Mouse (Mus musculus): ENCODE data around the gene Cpne5. TPM values are rescaled to one million over a fixed set of nuclear protein-coding genes. Genes with fewer than 3 reads are reported as not detected.

Gene Cpne5
- total RNA-seq, 2 experiments from 2014 or later: 34.0 to 36.3 TPM

GRCm38 (mm10) chr17:29168438-29168837, 69.5 kb downstream of the Cpne5 start:
- Histone ChIP-seq H3K4me3 (no peak overlapping the region), H3K27ac (no peak overlapping the region)
- TF ChIP-seq CTCF (conservative IDR thresholded peaks at IDR 0.05): no peak
- DNase-seq (ENCODE audit: low spot score in 2 of 2): no peak

- TF ChIP-seq CTCF (conservative IDR thresholded peaks at IDR 0.05): no peak
- DNase-seq (ENCODE audit: low spot score in 2 of 2): no peak
- Histone ChIP-seq H3K27ac (no peak overlapping the region), H3K4me3 (no peak overlapping the region)
Observed at GRCm38 (mm10) chr17:29167371-29167770, 70.6 kb downstream of the Cpne5 start.

GRCm38 (mm10) chr17:29165967-29166578, 71.9 kb downstream of the Cpne5 start:
- H3K27ac ChIP-seq: no peak overlapping the region
- no peak overlapping the region for H3K4me3 ChIP-seq
- DNase-seq (ENCODE audit: low spot score in 2 of 2): no peak
- TF ChIP-seq CTCF (conservative IDR thresholded peaks at IDR 0.05): no peak

DNA sequence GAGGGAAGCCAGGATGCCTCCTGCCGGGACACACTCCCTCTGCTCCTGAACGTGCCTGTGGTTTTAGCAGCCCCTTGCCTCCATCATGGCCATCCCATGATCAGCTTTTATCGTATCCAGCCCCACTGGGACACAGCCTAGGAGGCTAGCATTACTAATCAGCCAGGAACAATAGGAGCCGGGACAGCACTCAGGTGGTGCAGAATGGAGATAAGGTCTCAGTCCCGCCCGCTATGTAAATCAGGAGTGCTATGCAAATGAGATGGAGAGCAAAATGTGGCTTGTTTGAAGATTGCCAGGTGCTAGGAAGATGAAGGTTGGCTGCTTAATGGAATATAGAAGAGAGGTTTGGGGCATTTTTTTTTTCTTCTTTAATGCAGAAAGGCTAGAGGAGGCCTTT, 72.5 kb downstream of the Cpne5 start:
- DNase-seq (ENCODE audit: low spot score in 2 of 2): no peak
- H3K4me3 ChIP-seq: no peak overlapping the region
- no peak overlapping the region for H3K27ac ChIP-seq
- TF ChIP-seq CTCF (conservative IDR thresholded peaks at IDR 0.05): no peak

DNA sequence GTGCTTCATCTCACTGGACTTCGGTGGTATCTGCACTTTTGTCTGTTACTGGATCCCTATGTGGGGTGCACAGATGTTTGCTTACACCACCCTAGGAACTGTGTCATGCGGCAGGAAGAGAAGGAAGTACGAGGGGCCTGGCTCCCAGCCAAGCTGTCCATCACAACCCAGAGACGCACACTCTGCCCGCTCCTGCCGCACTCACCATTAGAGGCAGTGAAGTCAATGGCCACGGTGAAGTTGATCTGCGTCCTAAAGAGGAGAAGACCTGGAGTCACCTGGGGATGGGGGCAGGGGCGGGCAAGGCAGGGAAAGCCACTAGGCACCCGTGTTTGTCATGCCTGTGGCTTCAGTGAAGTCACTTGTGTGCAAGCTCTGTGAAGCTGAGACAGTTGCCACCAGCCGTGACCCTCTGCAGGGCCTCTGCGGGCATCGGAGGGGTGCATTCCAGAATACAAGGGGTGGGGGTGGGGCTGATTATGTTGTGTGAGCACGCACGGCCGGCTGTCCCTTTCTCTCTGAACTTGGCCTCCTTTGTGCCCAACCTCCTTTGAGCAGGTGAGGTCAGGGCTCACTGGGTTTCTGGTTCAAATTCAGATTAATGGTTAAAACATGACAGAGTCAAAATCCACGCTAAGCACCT, 73.4 kb downstream of the Cpne5 start:
- no peak overlapping the region for H3K4me3 ChIP-seq

GRCm38 (mm10) chr17:29162334-29162733, 75.6 kb downstream of the Cpne5 start:
- Histone ChIP-seq H3K27ac (no peak overlapping the region), H3K4me3 (no peak overlapping the region)
- no peak for DNase-seq (ENCODE audit: low spot score in 2 of 2)
- no peak for TF ChIP-seq CTCF (conservative IDR thresholded peaks at IDR 0.05)

More for the DNA sequence above, 73.4 kb downstream of the Cpne5 start:
- TF ChIP-seq CTCF (conservative IDR thresholded peaks at IDR 0.05): no peak
- DNase-seq (ENCODE audit: low spot score in 2 of 2): no peak
- no peak overlapping the region for H3K27ac ChIP-seq

DNA sequence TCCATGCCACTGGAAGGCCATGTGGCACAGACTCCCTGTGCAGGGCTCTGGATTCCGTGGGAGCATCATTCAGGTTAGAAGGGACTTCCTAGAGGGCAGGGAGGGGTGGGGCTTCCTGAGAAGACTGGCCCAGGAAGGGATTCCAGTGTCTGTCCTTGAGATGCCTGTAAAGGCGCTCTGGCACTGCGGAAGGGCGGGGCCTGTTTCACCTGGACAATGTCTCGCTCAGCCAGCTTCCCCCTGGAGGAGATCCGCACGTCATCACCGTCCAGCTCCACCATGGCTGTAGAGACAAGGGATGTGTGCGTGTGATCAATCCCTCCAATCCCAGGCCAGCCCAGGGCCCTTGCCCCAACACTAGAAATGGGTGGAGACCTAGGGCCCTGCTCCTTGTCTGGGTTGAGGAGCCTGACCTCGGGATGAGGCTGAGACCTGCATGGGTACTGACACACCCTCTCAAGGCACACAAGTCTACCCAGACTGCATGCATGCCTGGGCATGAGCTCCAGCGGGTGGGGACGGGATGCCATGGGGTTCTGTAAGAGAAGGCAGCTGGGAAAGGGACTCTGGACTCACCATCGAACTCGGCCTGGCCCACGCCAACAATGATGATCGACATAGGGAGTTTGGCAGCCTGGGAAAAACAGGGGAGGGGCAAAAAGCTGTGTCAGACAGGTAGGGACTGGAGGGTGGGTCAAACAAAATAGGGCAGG, 78.1 kb downstream of the Cpne5 start:
- TF ChIP-seq CTCF (conservative IDR thresholded peaks at IDR 0.05): no peak
- H3K4me3 ChIP-seq: no peak overlapping the region
- H3K27ac ChIP-seq: no peak overlapping the region
- no peak for DNase-seq (ENCODE audit: low spot score in 2 of 2)

DNA sequence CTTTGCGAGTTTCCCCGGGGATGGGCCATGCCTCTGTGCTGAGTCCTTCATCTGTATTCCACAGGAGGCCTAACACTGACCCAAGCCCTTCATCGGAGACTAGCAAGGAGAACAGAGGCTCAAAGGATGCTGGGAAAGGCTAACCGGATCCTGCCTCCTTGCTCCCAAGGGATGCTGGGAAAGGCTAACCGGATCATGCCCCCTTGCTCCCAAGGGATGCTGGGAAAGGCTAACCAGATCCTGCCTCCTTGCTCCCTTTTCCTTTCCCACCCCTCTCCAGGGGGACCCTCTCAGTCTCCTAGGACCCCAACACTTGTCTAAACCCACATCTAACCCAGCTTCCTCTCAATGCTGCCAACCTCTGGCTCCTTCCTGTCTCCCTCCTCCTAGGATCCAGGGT, 78.6 kb downstream of the Cpne5 start:
- DNase-seq (ENCODE audit: low spot score in 2 of 2): no peak
- H3K27ac ChIP-seq: no peak overlapping the region
- TF ChIP-seq CTCF (conservative IDR thresholded peaks at IDR 0.05): no peak
- no peak overlapping the region for H3K4me3 ChIP-seq

DNA sequence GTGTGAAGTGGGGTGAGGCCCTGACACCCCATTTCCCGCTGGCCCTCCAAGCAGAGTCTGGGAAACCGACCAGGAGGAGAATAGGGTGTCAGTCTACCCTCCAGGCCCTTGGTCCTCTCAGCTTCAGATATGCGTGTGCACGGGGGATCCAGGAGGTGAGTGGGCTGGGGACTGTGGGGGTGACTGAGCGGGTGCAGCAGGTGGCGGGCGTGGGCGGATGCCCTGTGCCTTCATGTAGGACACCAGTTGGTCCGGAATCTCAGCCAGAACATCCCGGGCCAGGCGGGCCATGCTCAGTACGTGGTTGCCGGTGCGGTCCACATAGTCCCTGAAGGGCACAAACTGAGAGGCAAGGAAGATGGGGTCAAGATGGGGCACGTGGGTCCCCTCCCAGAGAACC, 79.1 kb downstream of the Cpne5 start:
- no peak overlapping the region for H3K4me3 ChIP-seq
- no peak overlapping the region for H3K27ac ChIP-seq
- no peak for TF ChIP-seq CTCF (conservative IDR thresholded peaks at IDR 0.05)
- no peak for DNase-seq (ENCODE audit: low spot score in 2 of 2)

GRCm38 (mm10) chr17:29156866-29157265, 81.1 kb downstream of the Cpne5 start:
- Histone ChIP-seq H3K27ac (no peak overlapping the region), H3K4me3 (no peak overlapping the region)
- TF ChIP-seq CTCF (conservative IDR thresholded peaks at IDR 0.05): no peak
- DNase-seq (ENCODE audit: low spot score in 2 of 2): no peak

DNA sequence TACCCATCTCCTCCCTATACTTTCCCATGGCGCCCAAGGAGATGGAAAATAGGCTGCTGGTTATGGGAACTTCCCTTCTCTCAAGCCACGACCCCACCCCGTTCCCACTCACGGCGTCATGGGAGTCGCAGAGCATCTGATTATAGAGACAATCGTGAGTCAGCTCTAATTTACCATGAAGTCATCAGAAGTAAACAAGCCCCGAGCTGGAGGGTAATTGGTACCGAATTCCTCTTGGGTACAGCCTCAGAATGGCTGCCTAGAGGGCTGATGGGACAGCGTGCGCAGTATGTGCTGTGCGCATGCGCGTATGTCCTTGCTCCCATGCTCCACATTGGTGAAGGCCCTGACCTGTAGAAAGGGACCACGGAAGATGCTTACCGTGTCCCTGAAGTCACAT, 81.6 kb downstream of the Cpne5 start:
- H3K27ac ChIP-seq: no peak overlapping the region
- DNase-seq (ENCODE audit: low spot score in 2 of 2): no peak
- H3K4me3 ChIP-seq: no peak overlapping the region
- no peak for TF ChIP-seq CTCF (conservative IDR thresholded peaks at IDR 0.05)

DNA sequence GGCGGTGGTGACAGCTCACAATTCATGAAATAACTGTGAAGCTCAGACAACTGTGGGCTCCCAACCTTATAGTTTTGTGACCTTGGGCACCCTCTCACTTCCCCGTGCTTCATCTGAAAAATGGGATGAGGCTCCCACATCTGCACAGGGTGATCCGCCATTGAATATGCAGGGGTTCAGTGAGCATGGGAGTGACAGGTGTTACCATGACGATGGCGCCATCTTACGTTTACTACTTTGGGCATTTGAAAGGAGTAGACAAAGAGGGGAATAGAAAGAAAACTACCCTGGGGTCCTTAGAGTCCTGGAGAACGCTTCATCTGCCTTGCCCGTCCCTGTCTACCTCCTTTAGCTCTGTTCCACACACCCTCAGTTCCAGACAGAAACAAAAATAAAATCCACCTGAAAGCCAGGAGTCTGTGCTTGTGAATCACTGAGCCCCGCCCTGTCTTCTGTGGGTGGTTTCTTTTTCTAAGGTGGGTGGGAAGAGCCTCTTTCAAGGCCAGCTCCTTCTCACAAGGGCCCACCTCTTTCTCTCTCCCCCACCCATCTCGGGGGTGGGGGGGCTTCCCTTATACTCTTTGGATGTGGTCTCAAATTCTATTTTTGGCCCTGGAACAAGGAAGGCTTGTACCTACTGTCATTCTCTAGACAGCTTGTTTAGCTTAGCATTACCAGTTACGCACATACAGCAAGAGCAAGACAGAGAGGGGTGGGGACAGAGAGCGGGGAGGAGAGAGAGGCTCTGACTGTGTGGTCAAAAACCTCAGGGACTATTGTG, 82.4 kb downstream of the Cpne5 start:
- no peak for TF ChIP-seq CTCF (conservative IDR thresholded peaks at IDR 0.05)
- Histone ChIP-seq H3K4me3 (no peak overlapping the region), H3K27ac (no peak overlapping the region)
- no peak for DNase-seq (ENCODE audit: low spot score in 2 of 2)

- TF ChIP-seq CTCF (conservative IDR thresholded peaks at IDR 0.05): no peak
- H3K4me3 ChIP-seq: no peak overlapping the region
- no peak overlapping the region for H3K27ac ChIP-seq
- DNase-seq (ENCODE audit: low spot score in 2 of 2): no peak
Observed at GRCm38 (mm10) chr17:29154247-29154646, 83.7 kb downstream of the Cpne5 start.
